Mouse (Mus musculus) E14TG2a.4 (cell line): ENCODE results near the gene Cdc42ep4.

Experiments used
- H3K27me3 ChIP-seq: 2 replicates; pipeline ENCODE4 v1.6.1; 2014; ENCODE audit warnings: low read length, control low read depth; ENCODE audit not compliant: insufficient read depth
- H3K36me3 ChIP-seq: 2 replicates; pipeline ENCODE4 v1.6.1; 2014; ENCODE audit warnings: low read length, control low read depth; ENCODE audit not compliant: insufficient read depth
- H3K4me1 ChIP-seq: replicated peaks from 2 replicates; pipeline ENCODE4 v1.6.1; 2014; ENCODE audit warnings: low read depth, low read length, control low read depth
- H3K4me3 ChIP-seq: replicated peaks from 2 replicates; pipeline ENCODE4 v1.5.1; 2014; ENCODE audit warnings: mild to moderate bottlenecking, low read length
- H3K9me3 ChIP-seq: 2 replicates; pipeline ENCODE4 v1.6.1; 2014; ENCODE audit warnings: low read length, control low read depth
- CTCF ChIP-seq: conservative IDR thresholded peaks from 2 replicates; pipeline ENCODE4 v1.5.1; 2014; ENCODE audit warnings: low read length
- NANOG ChIP-seq: IDR thresholded peaks from 2 replicates; pipeline ENCODE4 v1.6.1; 2014; ENCODE audit warnings: borderline replicate concordance, low read length, mixed read lengths
- POU5F1 ChIP-seq: IDR thresholded peaks from 2 replicates; pipeline ENCODE4 v1.6.1; 2014; ENCODE audit warnings: low read length, borderline replicate concordance

Gene Cdc42ep4

DNA sequence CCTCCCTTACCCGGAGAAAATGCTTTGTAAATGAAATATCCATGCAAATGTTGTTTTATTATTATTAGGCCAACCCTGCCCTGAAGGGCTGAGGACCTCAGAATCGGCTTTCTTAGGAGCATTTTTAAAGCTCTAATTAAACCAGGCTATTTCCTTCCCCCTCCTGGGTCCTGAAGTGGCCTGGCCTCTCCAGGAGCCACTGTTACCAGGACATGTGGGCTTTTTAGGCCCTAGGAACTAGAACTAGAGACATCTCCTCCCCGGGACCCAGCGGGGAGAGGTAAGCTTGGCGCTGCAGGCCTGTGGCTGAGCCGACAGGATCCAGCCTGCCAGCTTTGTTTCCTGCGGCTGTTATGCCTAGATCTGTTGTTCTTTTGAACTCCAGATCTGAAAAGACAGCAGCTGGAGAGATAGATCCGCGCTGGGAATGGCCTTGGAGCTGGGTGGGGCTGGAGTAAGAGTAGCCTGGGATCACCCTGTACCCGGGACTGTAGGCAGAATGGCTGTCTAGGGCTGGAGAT lies 41.4 kb downstream of the Cdc42ep4 start:
- Histone ChIP-seq H3K36me3 (peaks cover 23% of the 10 kb centered on the region), H3K4me3 (peak overlapping the region; percentile 82), H3K4me1 (peaks cover 86% of the 10 kb centered on the region), H3K27me3 (no peaks in the 10 kb centered on the region), H3K9me3 (no peaks in the 10 kb centered on the region)
- TF ChIP-seq NANOG (peak; percentile 79; the same call in 1 of the 2 replicates), CTCF (no peak), POU5F1 (no peak)

GRCm38 (mm10) chr11:113709731-113710256 lies 41.9 kb downstream of the Cdc42ep4 start, which contains the start of gene Cpsf4l:
Gene Cpsf4l (minus strand): TSS chr11:113710017.
- no peaks in the 10 kb centered on the region for H3K27me3 ChIP-seq
- no peaks in the 10 kb centered on the region for H3K9me3 ChIP-seq
- H3K4me3 ChIP-seq = peak within 1 kb of the TSS; percentile 82
- H3K4me1 ChIP-seq = peaks cover 82% of the 10 kb centered on the region
- peak; percentile 58 for TF ChIP-seq NANOG
- TF ChIP-seq CTCF = no peak
- H3K36me3 ChIP-seq = peaks cover 23% of the 10 kb centered on the region

GRCm38 (mm10) chr11:113709272-113709671 lies 42.4 kb downstream of the Cdc42ep4 start:
- Histone ChIP-seq H3K9me3 (no peaks in the 10 kb centered on the region), H3K4me1 (peaks cover 80% of the 10 kb centered on the region), H3K27me3 (no peaks in the 10 kb centered on the region), H3K36me3 (peaks cover 23% of the 10 kb centered on the region), H3K4me3 (peak overlapping the region; percentile 82)
- TF ChIP-seq POU5F1 (no peak), NANOG (no peak), CTCF (no peak)

- H3K9me3 ChIP-seq = no peaks in the 10 kb centered on the region
- H3K4me3 ChIP-seq = peak overlapping the region; percentile 82
- H3K4me1 ChIP-seq = peaks cover 80% of the 10 kb centered on the region
- H3K27me3 ChIP-seq = no peaks in the 10 kb centered on the region
- TF ChIP-seq CTCF = no peak
- TF ChIP-seq POU5F1 = no peak
- TF ChIP-seq NANOG = no peak
- H3K36me3 ChIP-seq = peaks cover 27% of the 10 kb centered on the region
Observed at GRCm38 (mm10) chr11:113708629-113709213, 43.0 kb downstream of the Cdc42ep4 start.

DNA sequence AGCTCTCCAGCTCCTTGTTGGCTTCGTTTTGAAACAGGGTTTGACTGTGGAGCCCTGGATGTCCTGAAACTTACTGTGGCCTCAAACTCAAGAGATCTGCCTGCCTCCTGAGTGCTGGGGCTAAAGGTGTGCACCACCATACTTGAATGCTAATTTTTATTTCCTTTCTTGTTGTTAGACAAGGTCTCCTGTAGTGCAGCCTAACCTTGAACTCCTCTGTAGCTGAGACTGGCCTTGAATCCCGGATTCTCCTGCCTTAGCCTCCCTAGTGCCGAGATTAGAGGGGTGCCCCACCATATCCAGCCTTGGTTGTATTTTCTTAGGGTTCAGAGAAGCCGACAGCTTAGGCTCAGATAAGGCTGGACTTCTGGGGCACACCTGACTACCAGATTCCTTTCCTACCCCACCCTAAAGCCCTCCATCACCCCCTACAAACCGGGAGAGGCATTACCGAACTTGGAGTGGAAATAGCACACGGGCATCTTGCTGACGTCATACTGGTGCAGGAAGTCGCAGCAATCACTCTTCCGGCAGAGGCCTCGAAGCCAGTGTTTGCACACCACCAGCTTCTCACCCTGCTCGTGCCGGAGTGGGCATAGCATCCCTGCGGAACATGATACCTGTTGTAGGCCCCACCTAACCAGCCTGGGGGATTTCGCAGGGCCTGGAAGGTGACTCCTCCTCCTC lies 45.6 kb downstream of the Cdc42ep4 start:
- Histone ChIP-seq H3K27me3 (no peaks in the 10 kb centered on the region), H3K4me3 (peak overlapping the region; percentile 65), H3K9me3 (no peaks in the 10 kb centered on the region), H3K36me3 (peaks cover 52% of the 10 kb centered on the region), H3K4me1 (peaks cover 81% of the 10 kb centered on the region)
- TF ChIP-seq CTCF = no peak
- no peak for TF ChIP-seq NANOG
- no peak for TF ChIP-seq POU5F1

GRCm38 (mm10) chr11:113703758-113704157 lies 47.9 kb downstream of the Cdc42ep4 start:
- Histone ChIP-seq H3K4me1 (peaks cover 86% of the 10 kb centered on the region), H3K9me3 (no peaks in the 10 kb centered on the region), H3K36me3 (peaks cover 68% of the 10 kb centered on the region), H3K27me3 (no peaks in the 10 kb centered on the region), H3K4me3 (no peak overlapping the region)
- TF ChIP-seq NANOG (no peak), POU5F1 (no peak), CTCF (peak; percentile 98)

DNA sequence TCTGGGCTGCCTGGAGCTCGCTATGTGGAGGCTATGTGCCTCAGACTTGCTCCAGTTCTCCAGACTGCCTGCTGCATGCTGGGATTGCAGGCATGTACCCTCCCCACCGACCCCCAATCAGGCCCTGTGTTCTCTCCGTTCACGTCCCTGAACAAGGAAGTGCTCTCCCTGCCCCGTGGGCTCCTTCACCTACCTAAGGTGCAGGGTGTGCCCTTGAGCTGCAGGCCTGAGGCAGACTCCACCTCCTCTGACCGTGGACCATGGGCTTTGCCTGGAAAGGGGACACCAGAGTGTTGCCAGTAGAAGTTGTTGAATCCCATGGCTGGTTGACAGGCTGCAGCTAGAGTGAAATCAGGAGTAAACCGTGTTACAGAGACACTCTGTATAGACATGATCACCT lies 52.0 kb downstream of the Cdc42ep4 start:
- Histone ChIP-seq H3K4me3 (no peak overlapping the region), H3K9me3 (no peaks in the 10 kb centered on the region), H3K36me3 (peaks cover 87% of the 10 kb centered on the region), H3K4me1 (peaks cover 74% of the 10 kb centered on the region), H3K27me3 (no peaks in the 10 kb centered on the region)
- TF ChIP-seq CTCF (no peak), POU5F1 (no peak), NANOG (no peak)

DNA sequence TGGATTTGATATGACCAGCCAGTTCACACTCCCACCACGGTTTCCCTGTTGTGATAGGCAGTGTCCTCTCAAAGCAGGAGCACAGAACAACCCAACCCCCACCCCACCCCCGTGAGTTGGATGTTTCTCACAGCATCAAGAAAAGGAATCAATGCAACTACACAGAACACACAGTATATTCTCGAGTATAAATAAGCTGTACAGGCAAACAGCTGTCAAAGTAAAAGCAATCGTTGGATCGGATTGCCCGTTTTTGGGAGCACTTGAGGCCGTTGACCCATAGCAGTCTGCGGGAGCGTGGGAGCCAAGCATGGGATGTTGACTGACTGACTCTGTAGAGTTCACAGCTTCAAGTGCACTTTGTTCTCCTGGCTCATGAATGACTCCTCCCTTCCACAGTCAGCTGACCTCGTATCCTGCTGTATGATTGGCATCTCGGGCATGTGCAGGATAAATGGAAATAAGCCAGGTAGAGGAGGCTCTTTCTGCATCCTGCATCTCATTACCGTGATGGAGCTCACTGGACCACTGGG lies 53.6 kb downstream of the Cdc42ep4 start:
- peaks cover 76% of the 10 kb centered on the region for H3K4me1 ChIP-seq
- peaks cover 92% of the 10 kb centered on the region for H3K36me3 ChIP-seq
- H3K9me3 ChIP-seq = no peaks in the 10 kb centered on the region
- H3K4me3 ChIP-seq = no peak overlapping the region
- TF ChIP-seq NANOG = no peak
- no peak for TF ChIP-seq CTCF
- TF ChIP-seq POU5F1 = no peak
- no peaks in the 10 kb centered on the region for H3K27me3 ChIP-seq
